Mouse (Mus musculus) midbrain, embryonic 16.5 days (tissue): ENCODE results near the gene Lclat1. TPM values are rescaled to one million over a fixed set of nuclear protein-coding genes. Genes with fewer than 3 reads are reported as not detected.

Source experiments
- ATAC-seq: fragments of 200-750 bp; cut with Nextera tagmentation; 2 replicates; pipeline ENCODE4 v1.8.0; 2017; ENCODE audit warnings: moderate TSS enrichment
- H3K27ac ChIP-seq: fragments of 300-500 bp; sonication (generic); 2 replicates; pipeline ENCODE4 v1.5.1; 2014; ENCODE audit warnings: mild to moderate bottlenecking, low read length, mixed read lengths
- H3K27me3 ChIP-seq: fragments of 300-500 bp; sonication (generic); 2 replicates; pipeline ENCODE4 v1.6.1; 2014; ENCODE audit warnings: low read depth, low read length, mixed read lengths; ENCODE audit not compliant: control insufficient read depth, insufficient read depth
- H3K36me3 ChIP-seq: fragments of 300-500 bp; sonication (generic); 2 replicates; pipeline ENCODE4 v1.6.1; 2014; ENCODE audit warnings: mild to moderate bottlenecking, low read length, moderate library complexity, mixed read lengths; ENCODE audit not compliant: control insufficient read depth, insufficient read depth
- H3K4me1 ChIP-seq: fragments of 300-500 bp; sonication (generic); 2 replicates; pipeline ENCODE4 v1.6.1; 2014; ENCODE audit warnings: mild to moderate bottlenecking, low read length, mixed read lengths; ENCODE audit not compliant: control insufficient read depth, insufficient read depth
- H3K4me2 ChIP-seq: fragments of 300-500 bp; sonication (generic); 2 replicates; pipeline ENCODE4 v1.6.1; 2014; ENCODE audit warnings: mild to moderate bottlenecking, low read length, mixed read lengths
- H3K4me3 ChIP-seq: fragments of 300-500 bp; sonication (generic); 2 replicates; pipeline ENCODE4 v1.5.1; 2014; ENCODE audit warnings: low read depth, mild to moderate bottlenecking, low read length, moderate library complexity, mixed read lengths
- H3K9ac ChIP-seq: fragments of 300-500 bp; sonication (generic); 2 replicates; pipeline ENCODE4 v1.6.1; 2014; ENCODE audit warnings: low read depth, low read length, mixed read lengths
- H3K9me3 ChIP-seq: fragments of 300-500 bp; sonication (generic); replicated peaks from 2 replicates; pipeline ENCODE4 v1.6.1; 2014; ENCODE audit warnings: mild to moderate bottlenecking, low read length, mixed read lengths; ENCODE audit not compliant: control insufficient read depth, poor library complexity, severe bottlenecking
- WGBS: fragments of 180-500 bp; shearing (Covaris S2); extraction: QIAGEN DNeasy Blood & Tissue Kit; methylation state at CpG from one replicate; pipeline ENCODE4 v1.1.7; 2014; 5-methylcytosine and 5-hydroxymethylcytosine counted together
- polyA plus RNA-seq: library from polyadenylated mRNA; unstranded; fragments of >200 nt; fragmentation: Nextera tagmentation; extraction: Ambion mirVana; gene quantifications from 2 replicates; pipeline ENCODE4 v1.2.1, GENCODE M21; 2015

Lclat1 gene
- polyA plus RNA-seq, 1 experiment from 2014 or later = 14.5 TPM

GRCm38 (mm10) chr17:73196139-73196538 lies 88.4 kb downstream of the Lclat1 start:
- no peaks in the 10 kb centered on the region for H3K9me3 ChIP-seq
- no peaks in the 10 kb centered on the region for H3K4me1 ChIP-seq
- H3K4me2 ChIP-seq = no peak overlapping the region
- H3K27me3 ChIP-seq = no peaks in the 10 kb centered on the region
- H3K9ac ChIP-seq = no peak overlapping the region
- no peak for ATAC-seq
- no peak overlapping the region for H3K4me3 ChIP-seq
- H3K27ac ChIP-seq = no peak overlapping the region
- WGBS = 89% methylated on average over 1 of the region's 1 CpGs
- no peaks in the 10 kb centered on the region for H3K36me3 ChIP-seq

GRCm38 (mm10) chr17:73197724-73198123 lies 89.9 kb downstream of the Lclat1 start:
- Histone ChIP-seq H3K9ac (no peak overlapping the region), H3K36me3 (no peaks in the 10 kb centered on the region), H3K4me3 (no peak overlapping the region), H3K27me3 (no peaks in the 10 kb centered on the region), H3K4me1 (no peaks in the 10 kb centered on the region), H3K27ac (no peak overlapping the region), H3K9me3 (no peaks in the 10 kb centered on the region), H3K4me2 (no peak overlapping the region)
- no peak for ATAC-seq
- 80% methylated on average over 1 of the region's 1 CpGs for WGBS

- no peaks in the 10 kb centered on the region for H3K36me3 ChIP-seq
- no peak overlapping the region for H3K27ac ChIP-seq
- H3K27me3 ChIP-seq = no peaks in the 10 kb centered on the region
- no peaks in the 10 kb centered on the region for H3K9me3 ChIP-seq
- no peaks in the 10 kb centered on the region for H3K4me1 ChIP-seq
- no peak overlapping the region for H3K4me2 ChIP-seq
- no peak overlapping the region for H3K4me3 ChIP-seq
- no peak for ATAC-seq
- no peak overlapping the region for H3K9ac ChIP-seq
Measured at GRCm38 (mm10) chr17:73199387-73199786, 91.6 kb downstream of the Lclat1 start.

- no peaks in the 10 kb centered on the region for H3K27me3 ChIP-seq
- no peaks in the 10 kb centered on the region for H3K36me3 ChIP-seq
- 84% methylated on average over 1 of the region's 1 CpGs for WGBS
- H3K4me1 ChIP-seq = no peaks in the 10 kb centered on the region
- H3K27ac ChIP-seq = no peak overlapping the region
- H3K4me3 ChIP-seq = no peak overlapping the region
- no peaks in the 10 kb centered on the region for H3K9me3 ChIP-seq
- H3K9ac ChIP-seq = no peak overlapping the region
- ATAC-seq = no peak
- H3K4me2 ChIP-seq = no peak overlapping the region
Measured at GRCm38 (mm10) chr17:73200380-73200779, 92.6 kb downstream of the Lclat1 start.

GRCm38 (mm10) chr17:73203642-73204332 lies 96.0 kb downstream of the Lclat1 start:
- Histone ChIP-seq H3K27me3 (no peaks in the 10 kb centered on the region), H3K27ac (no peak overlapping the region), H3K36me3 (no peaks in the 10 kb centered on the region), H3K4me2 (no peak overlapping the region), H3K4me3 (no peak overlapping the region), H3K9me3 (no peaks in the 10 kb centered on the region), H3K9ac (no peak overlapping the region), H3K4me1 (no peaks in the 10 kb centered on the region)
- no peak for ATAC-seq
- WGBS = 89% methylated on average over 15 of the region's 15 CpGs

GRCm38 (mm10) chr17:73210960-73211531 lies 103.3 kb downstream of the Lclat1 start:
- Histone ChIP-seq H3K36me3 (no peaks in the 10 kb centered on the region), H3K4me1 (no peaks in the 10 kb centered on the region), H3K27me3 (no peaks in the 10 kb centered on the region), H3K9me3 (no peaks in the 10 kb centered on the region), H3K4me3 (no peak overlapping the region), H3K27ac (no peak overlapping the region), H3K4me2 (no peak overlapping the region), H3K9ac (no peak overlapping the region)
- no peak for ATAC-seq
- 77% methylated on average over 5 of the region's 5 CpGs for WGBS

- no peak for ATAC-seq
- no peaks in the 10 kb centered on the region for H3K4me1 ChIP-seq
- H3K27me3 ChIP-seq = no peaks in the 10 kb centered on the region
- WGBS = 87% methylated on average over 3 of the region's 3 CpGs
- H3K9ac ChIP-seq = no peak overlapping the region
- H3K9me3 ChIP-seq = no peaks in the 10 kb centered on the region
- H3K4me3 ChIP-seq = no peak overlapping the region
- H3K36me3 ChIP-seq = no peaks in the 10 kb centered on the region
- H3K4me2 ChIP-seq = no peak overlapping the region
- H3K27ac ChIP-seq = no peak overlapping the region
Measured at GRCm38 (mm10) chr17:73212754-73213153, 105.0 kb downstream of the Lclat1 start.

GRCm38 (mm10) chr17:73213187-73213586 lies 105.4 kb downstream of the Lclat1 start:
- Histone ChIP-seq H3K4me2 (no peak overlapping the region), H3K9ac (no peak overlapping the region), H3K9me3 (no peaks in the 10 kb centered on the region), H3K4me1 (no peaks in the 10 kb centered on the region), H3K36me3 (no peaks in the 10 kb centered on the region), H3K4me3 (no peak overlapping the region), H3K27ac (no peak overlapping the region), H3K27me3 (no peaks in the 10 kb centered on the region)
- no peak for ATAC-seq
- WGBS = 63% methylated on average over 1 of the region's 1 CpGs

GRCm38 (mm10) chr17:73213677-73214076 lies 105.9 kb downstream of the Lclat1 start:
- no peak overlapping the region for H3K9ac ChIP-seq
- no peak for ATAC-seq
- H3K27me3 ChIP-seq = no peaks in the 10 kb centered on the region
- no peak overlapping the region for H3K4me2 ChIP-seq
- no peaks in the 10 kb centered on the region for H3K9me3 ChIP-seq
- no peak overlapping the region for H3K4me3 ChIP-seq
- H3K36me3 ChIP-seq = no peaks in the 10 kb centered on the region
- WGBS = 83% methylated on average over 2 of the region's 2 CpGs
- H3K27ac ChIP-seq = no peak overlapping the region
- H3K4me1 ChIP-seq = no peaks in the 10 kb centered on the region
